Mouse (Mus musculus) gastrocnemius, adult 2 months (tissue): ENCODE measurements around the gene Slit3. TPM values are rescaled to one million over a fixed set of nuclear protein-coding genes. Genes with fewer than 3 reads are reported as not detected.
A peak's percentile ranks its signal among the peaks of the same experiment; 100 is the strongest.

ENCODE experiments used
- DNase-seq: peaks from one replicate; pipeline ENCODE4 v3.0.0; 2022
- H3K27ac ChIP-seq: fragments of 200-600 bp; 2 replicates; pipeline ENCODE4 v1.8.1; 2022; ENCODE audit warnings: mild to moderate bottlenecking
- H3K4me3 ChIP-seq: fragments of 200-600 bp; 2 replicates; pipeline ENCODE4 v1.8.1; 2022; ENCODE audit warnings: mild to moderate bottlenecking, moderate library complexity
- CTCF ChIP-seq: fragments of 200-600 bp; IDR thresholded peaks from 2 replicates; pipeline ENCODE4 v1.8.1; 2022; ENCODE audit warnings: antibody characterized with exemption, mild to moderate bottlenecking, moderate library complexity
- intact Hi-C: fragments of 180-260 bp; cut with DNase I; formaldehyde crosslinking; loops from one replicate; pipeline ENCODE4 v1.15.1; 2025
- total RNA-seq, 2 experiments: library from RNA; stranded (reverse); gene quantifications; 2 replicates each; pipeline ENCODE4 v1.2.3; 2021

Gene Slit3
- total RNA-seq, 2 experiments from 2014 or later, result 9.2 to 10.9 TPM

DNA sequence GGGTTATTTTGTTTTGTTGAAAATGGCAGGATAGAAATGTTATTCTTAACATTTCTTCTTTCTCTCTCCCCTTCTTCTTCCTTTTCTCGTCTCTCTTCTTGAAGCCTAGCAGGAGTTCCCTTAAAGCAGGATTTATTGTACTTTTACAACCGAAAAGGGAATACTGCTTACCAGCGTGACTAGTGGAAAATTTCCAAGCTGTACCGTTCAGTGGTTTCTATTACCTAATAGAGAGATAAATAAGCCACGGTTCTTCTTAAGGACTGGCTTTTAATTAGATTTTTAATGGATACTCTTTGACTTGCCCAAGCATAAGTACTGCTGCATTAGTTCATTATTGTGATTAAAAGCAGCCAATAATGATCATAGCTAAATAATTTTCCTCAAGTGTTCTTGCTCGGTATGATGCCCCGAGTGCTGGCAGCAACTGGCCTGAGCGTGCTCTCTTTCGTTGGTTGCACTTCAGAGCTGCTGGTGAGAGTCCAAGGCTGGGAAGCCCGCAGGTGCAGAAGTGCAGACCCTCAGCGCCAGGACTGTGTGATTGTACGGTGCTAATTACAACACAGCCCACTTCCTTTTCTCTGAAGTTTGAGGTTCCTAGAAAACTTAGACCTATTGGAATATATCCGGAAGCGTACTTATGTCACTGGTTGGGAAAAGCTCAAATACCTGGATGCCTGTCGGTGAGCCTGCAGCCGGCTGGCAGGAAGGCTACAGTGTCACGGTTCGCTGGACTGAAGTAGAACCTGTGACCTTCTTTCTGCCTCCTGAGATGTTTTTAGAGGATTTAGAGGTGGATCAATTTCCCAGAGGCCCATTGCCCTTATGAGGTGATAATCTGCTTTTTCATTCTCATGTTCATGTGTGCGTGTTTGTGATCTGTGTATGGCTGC lies 217.1 kb downstream of the Slit3 start:
- no peak overlapping the region for H3K27ac ChIP-seq
- no peak overlapping the region for H3K4me3 ChIP-seq
- no peak for TF ChIP-seq CTCF
- intact Hi-C loops, result no loop called here
- DNase-seq, result no peak

- TF ChIP-seq CTCF, result no peak
- Histone ChIP-seq H3K27ac (no peak overlapping the region), H3K4me3 (no peak overlapping the region)
- DNase-seq, result no peak
- intact Hi-C loops, result no loop called here
Measured at GRCm38 (mm10) chr11:35340752-35341151, 219.7 kb downstream of the Slit3 start.

DNA sequence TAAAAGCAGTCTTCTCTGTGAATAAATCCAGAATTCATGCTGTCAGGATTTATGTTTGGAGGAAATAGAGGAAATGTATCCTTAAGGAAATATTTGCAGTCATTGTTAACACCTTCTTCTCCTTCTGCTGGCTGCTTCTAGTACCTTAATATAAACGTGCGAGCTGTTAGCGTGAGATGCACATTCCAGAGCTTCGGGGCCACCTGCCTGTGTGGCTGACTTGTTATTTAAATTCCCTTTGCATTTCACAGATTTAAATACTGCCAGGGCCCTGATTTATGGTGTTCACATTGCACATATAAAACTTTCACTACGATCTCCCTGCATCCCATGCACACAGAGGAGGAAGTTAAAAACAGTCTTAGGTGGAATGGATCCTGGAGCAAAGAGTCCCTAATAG lies 221.5 kb downstream of the Slit3 start:
- no peak overlapping the region for H3K27ac ChIP-seq
- TF ChIP-seq CTCF, result no peak
- no peak for DNase-seq
- no peak overlapping the region for H3K4me3 ChIP-seq
- intact Hi-C loops, result no loop called here

DNA sequence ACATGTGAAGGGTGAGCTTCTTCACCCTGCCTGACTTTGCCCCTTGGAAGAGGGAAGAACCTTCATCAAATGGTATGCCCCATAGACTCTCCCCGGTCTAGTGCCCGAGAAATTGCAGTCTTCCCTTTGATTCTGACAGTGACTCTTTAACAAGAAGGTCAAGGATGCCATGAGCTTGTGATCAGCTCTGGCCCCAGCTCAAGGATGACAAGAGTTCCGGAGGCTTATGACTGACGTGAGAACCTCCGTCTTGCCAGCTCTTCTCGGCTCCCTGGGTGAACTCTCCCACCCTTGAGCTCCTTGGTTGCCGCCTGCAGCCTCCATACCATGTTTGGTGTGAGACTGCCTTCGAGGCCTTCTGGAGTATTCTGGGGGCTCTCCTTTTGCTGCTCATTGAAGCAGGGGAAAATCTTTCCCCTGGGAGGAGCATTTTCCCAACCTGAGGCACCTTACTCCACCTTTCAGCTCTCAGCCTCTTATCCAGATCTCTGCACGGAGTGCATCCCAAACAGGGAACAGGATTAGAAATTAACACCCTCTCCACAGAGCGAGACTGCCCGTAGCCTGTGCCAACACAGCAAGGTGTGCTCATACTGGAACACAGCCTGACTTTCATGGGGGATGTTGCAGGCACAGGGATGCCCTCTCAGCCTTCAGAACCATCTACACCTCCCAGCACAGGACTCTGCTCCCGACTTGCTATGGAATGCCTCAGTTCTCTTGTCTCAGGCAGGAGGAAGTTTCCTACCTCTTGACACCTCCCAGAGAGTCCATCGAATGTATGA lies 224.9 kb downstream of the Slit3 start:
- H3K27ac ChIP-seq, result no peak overlapping the region
- H3K4me3 ChIP-seq, result no peak overlapping the region
- no peak for DNase-seq
- TF ChIP-seq CTCF, result no peak
- intact Hi-C loops, result no loop called here

GRCm38 (mm10) chr11:35348099-35348498 lies 227.1 kb downstream of the Slit3 start:
- no peak overlapping the region for H3K27ac ChIP-seq
- no peak for TF ChIP-seq CTCF
- intact Hi-C loops, result no loop called here
- no peak overlapping the region for H3K4me3 ChIP-seq
- no peak for DNase-seq

DNA sequence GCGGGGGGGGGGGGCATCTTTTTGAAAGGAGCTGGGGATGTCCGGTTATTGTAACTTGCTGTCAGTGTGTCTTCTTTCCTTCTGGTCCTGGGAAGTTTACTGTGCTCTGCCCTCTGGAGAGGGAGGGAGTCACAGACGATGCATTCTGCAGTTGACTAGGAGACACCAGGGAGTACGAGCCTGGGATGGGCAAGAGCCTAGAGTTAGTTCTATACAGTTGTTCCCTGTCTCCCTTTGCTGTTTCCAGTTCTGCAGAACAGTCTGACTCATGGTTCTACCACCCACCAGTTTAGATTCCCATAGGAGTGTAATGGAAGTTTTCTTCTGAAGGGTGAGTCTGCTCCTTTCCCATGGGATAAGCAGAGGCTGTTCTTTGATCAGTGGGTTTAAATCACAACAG lies 229.9 kb downstream of the Slit3 start:
- H3K4me3 ChIP-seq, result no peak overlapping the region
- H3K27ac ChIP-seq, result no peak overlapping the region
- no peak for DNase-seq
- no peak for TF ChIP-seq CTCF
- intact Hi-C loops, result no loop called here

GRCm38 (mm10) chr11:35351376-35351775 lies 230.4 kb downstream of the Slit3 start:
- no peak overlapping the region for H3K27ac ChIP-seq
- intact Hi-C loops, result no loop called here
- TF ChIP-seq CTCF, result no peak

GRCm38 (mm10) chr11:35355811-35356210 lies 234.8 kb downstream of the Slit3 start:
- Histone ChIP-seq H3K4me3 (no peak overlapping the region), H3K27ac (peak overlapping the region; percentile 16; the same call in 1 of the 2 replicates)
- TF ChIP-seq CTCF, result no peak
- DNase-seq, result no peak
- intact Hi-C loops, result no loop called here

More at GRCm38 (mm10) chr11:35351376-35351775, 230.4 kb downstream of the Slit3 start:
- H3K4me3 ChIP-seq, result no peak overlapping the region
- DNase-seq, result no peak

DNA sequence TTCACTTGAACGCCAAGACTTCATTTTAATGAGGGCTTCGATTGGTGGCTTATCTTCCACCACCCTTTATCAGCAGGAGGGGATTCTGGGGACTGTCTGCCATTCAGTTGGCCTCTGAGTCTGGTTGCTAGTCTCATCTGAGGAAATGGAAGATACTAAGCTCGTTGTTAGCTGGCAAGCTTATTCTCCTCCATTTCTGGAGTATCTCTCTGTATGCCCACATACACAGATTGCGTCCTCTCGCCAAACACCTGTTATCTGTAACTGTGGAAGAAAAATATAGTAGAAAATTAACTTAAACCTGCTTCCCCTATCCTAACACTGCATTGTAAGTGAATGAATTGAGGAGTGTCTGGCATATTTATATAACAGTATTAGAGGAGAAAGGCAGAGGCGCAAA lies 240.0 kb downstream of the Slit3 start:
- no peak for TF ChIP-seq CTCF
- intact Hi-C loops, result no loop called here

GRCm38 (mm10) chr11:35362975-35363374 lies 242.0 kb downstream of the Slit3 start:
- no peak for TF ChIP-seq CTCF
- intact Hi-C loops, result no loop called here
- DNase-seq, result no peak
- Histone ChIP-seq H3K4me3 (no peak overlapping the region), H3K27ac (no peak overlapping the region)

More for the DNA sequence above, 240.0 kb downstream of the Slit3 start:
- no peak overlapping the region for H3K27ac ChIP-seq
- no peak overlapping the region for H3K4me3 ChIP-seq
- no peak for DNase-seq

GRCm38 (mm10) chr11:35364469-35364868 lies 243.4 kb downstream of the Slit3 start:
- H3K4me3 ChIP-seq, result no peak overlapping the region
- no peak for TF ChIP-seq CTCF
- DNase-seq, result no peak
- intact Hi-C loops, result no loop called here
- H3K27ac ChIP-seq, result no peak overlapping the region

DNA sequence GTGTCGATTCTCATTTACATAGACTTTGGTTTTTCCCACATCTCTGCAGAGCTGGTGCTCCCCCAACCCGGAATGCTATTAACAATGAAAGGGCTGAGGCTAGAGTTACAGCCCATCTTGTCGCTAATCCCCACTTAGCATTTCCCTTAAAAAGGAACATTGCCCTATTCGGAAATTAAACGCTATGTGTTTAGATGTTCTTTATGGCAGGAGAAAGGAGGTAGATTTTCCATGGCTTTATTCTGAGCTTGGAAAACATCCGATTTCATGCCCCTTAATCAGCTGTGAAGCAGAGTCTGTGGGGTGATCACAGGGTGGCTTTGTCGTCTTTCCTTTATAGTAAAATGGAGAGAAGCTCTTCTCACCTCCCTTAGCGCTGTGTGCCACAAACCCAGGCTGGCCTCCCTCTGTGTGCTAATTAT lies 244.5 kb downstream of the Slit3 start:
- Histone ChIP-seq H3K27ac (no peak overlapping the region), H3K4me3 (no peak overlapping the region)
- intact Hi-C loops, result no loop called here
- no peak for DNase-seq
- no peak for TF ChIP-seq CTCF

GRCm38 (mm10) chr11:35366611-35367010 lies 245.6 kb downstream of the Slit3 start:
- Histone ChIP-seq H3K27ac (no peak overlapping the region), H3K4me3 (no peak overlapping the region)
- intact Hi-C loops, result no loop called here
- DNase-seq, result peak; percentile 27
- TF ChIP-seq CTCF, result no peak
